Mouse (Mus musculus) MEL (cell line): ENCODE measurements around the gene Tnfaip8l2. TPM values are rescaled to one million over a fixed set of nuclear protein-coding genes. Genes with fewer than 3 reads are reported as not detected.
A peak's percentile ranks its signal among the peaks of the same experiment; 100 is the strongest.

Experiments
- DNase-seq: peaks from one replicate; pipeline ENCODE4 v3.0.0; 2011; ENCODE audit warnings: low read depth, low spot score
- H3K27ac ChIP-seq: 2 replicates; pipeline ENCODE4 v1.5.1; 2012; ENCODE audit warnings: low read depth, mild to moderate bottlenecking, control low read depth, low read length, moderate library complexity; ENCODE audit not compliant: control insufficient read depth
- H3K27me3 ChIP-seq, 2 experiments: fragments of 150-350 bp in 1 of 2; sonication (generic) in 1 of 2; 2 replicates each; pipeline ENCODE4 v1.6.1; 2012; ENCODE audit warnings: low read length in 2 of 2, mild to moderate bottlenecking in 2 of 2, improper control_type of control experiment in 1 of 2, moderate library complexity in 1 of 2; ENCODE audit not compliant: insufficient read depth in 2 of 2, control insufficient read depth in 1 of 2
- H3K36me3 ChIP-seq, 2 experiments: 2 replicates each; pipeline ENCODE4 v1.6.1; 2012 to 2014; ENCODE audit warnings: low read length in 2 of 2, improper control_type of control experiment in 1 of 2, inconsistent platforms in 1 of 2, mild to moderate bottlenecking in 1 of 2; ENCODE audit not compliant: insufficient read depth in 2 of 2, control insufficient read depth in 1 of 2
- H3K4me1 ChIP-seq, 2 experiments: fragments of 150-350 bp in 1 of 2; sonication (generic) in 1 of 2; 2 replicates each; pipeline ENCODE4 v1.6.1; 2012; ENCODE audit warnings: low read length in 2 of 2, improper control_type of control experiment in 1 of 2, mild to moderate bottlenecking in 1 of 2; ENCODE audit not compliant: insufficient read depth in 2 of 2, control insufficient read depth in 1 of 2
- H3K4me3 ChIP-seq, 2 experiments: fragments of 150-350 bp in 1 of 2; sonication (generic) in 1 of 2; 2 replicates each; pipeline ENCODE4 v1.5.1; 2012; ENCODE audit warnings: low read depth in 2 of 2, low read length in 2 of 2, mild to moderate bottlenecking in 2 of 2, moderate library complexity in 2 of 2, control low read depth in 1 of 2, improper control_type of control experiment in 1 of 2; ENCODE audit not compliant: control insufficient read depth in 1 of 2, insufficient read depth in 1 of 2
- H3K79me2 ChIP-seq: 2 replicates; pipeline ENCODE4 v1.6.1; 2012; ENCODE audit warnings: mild to moderate bottlenecking, low read length, moderate library complexity; ENCODE audit not compliant: control insufficient read depth, poor library complexity, insufficient read depth
- H3K9ac ChIP-seq: 2 replicates; pipeline ENCODE4 v1.6.1; 2012; ENCODE audit warnings: low read depth, mild to moderate bottlenecking, control low read depth, low read length, moderate library complexity; ENCODE audit not compliant: control insufficient read depth, poor library complexity, severe bottlenecking
- H3K9me3 ChIP-seq: fragments of 150-350 bp; sonication (generic); replicated peaks from 2 replicates; pipeline ENCODE4 v1.6.1; 2012; ENCODE audit warnings: mild to moderate bottlenecking, low read length, improper control_type of control experiment, moderate library complexity; ENCODE audit not compliant: insufficient read depth
- BHLHE40 ChIP-seq: IDR thresholded peaks from 2 replicates; pipeline ENCODE4 v1.6.1; 2012; ENCODE audit warnings: low read depth, mild to moderate bottlenecking, inconsistent platforms, low read length, improper control_type of control experiment, borderline replicate concordance
- CHD2 ChIP-seq: IDR thresholded peaks from 2 replicates; pipeline ENCODE4 v1.6.1; 2011; ENCODE audit warnings: low read length, improper control_type of control experiment
- CTCF ChIP-seq, 3 experiments: IDR thresholded peaks in 2 of 3; conservative IDR thresholded peaks in 1 of 3; 2 replicates each; pipeline ENCODE4 v1.5.1; 2011 to 2012; ENCODE audit warnings: low read length in 3 of 3, low read depth in 2 of 3, mild to moderate bottlenecking in 2 of 3, improper control_type of control experiment in 1 of 3, inconsistent platforms in 1 of 3, mixed read lengths in 1 of 3, moderate library complexity in 1 of 3; ENCODE audit not compliant: control insufficient read depth in 1 of 3, insufficient read depth in 1 of 3, poor library complexity in 1 of 3, severe bottlenecking in 1 of 3
- ELF1 ChIP-seq: IDR thresholded peaks from 2 replicates; pipeline ENCODE4 v1.6.1; 2014; ENCODE audit warnings: low read depth, mild to moderate bottlenecking, inconsistent platforms, low read length, improper control_type of control experiment, moderate library complexity
- EP300 ChIP-seq, 2 experiments: IDR thresholded peaks; 2 replicates each; pipeline ENCODE4 v1.6.1; 2011; ENCODE audit warnings: improper control_type of control experiment in 2 of 2, low read length in 2 of 2, low read depth in 1 of 2, mild to moderate bottlenecking in 1 of 2
- ETS1 ChIP-seq: IDR thresholded peaks from 2 replicates; pipeline ENCODE4 v1.6.1; 2012; ENCODE audit warnings: low read depth, mild to moderate bottlenecking, inconsistent platforms, low read length, improper control_type of control experiment, moderate library complexity
- GATA1 ChIP-seq: IDR thresholded peaks from 2 replicates; pipeline ENCODE4 v1.6.1; 2011; ENCODE audit warnings: low read depth, low read length, improper control_type of control experiment
- MAFK ChIP-seq: IDR thresholded peaks from 2 replicates; pipeline ENCODE4 v1.6.1; 2011; ENCODE audit warnings: low read depth, mild to moderate bottlenecking, low read length, improper control_type of control experiment, borderline replicate concordance
- MAX ChIP-seq: IDR thresholded peaks from 2 replicates; pipeline ENCODE4 v1.6.1; 2011; ENCODE audit warnings: low read length, improper control_type of control experiment
- MAZ ChIP-seq: IDR thresholded peaks from 2 replicates; pipeline ENCODE4 v1.6.1; 2012; ENCODE audit warnings: low read depth, mild to moderate bottlenecking, inconsistent platforms, low read length, improper control_type of control experiment
- MEF2A ChIP-seq: IDR thresholded peaks from 2 replicates; pipeline ENCODE4 v1.6.1; 2014; ENCODE audit warnings: low read depth, mild to moderate bottlenecking, inconsistent platforms, low read length, improper control_type of control experiment; ENCODE audit not compliant: poor library complexity, insufficient replicate concordance, severe bottlenecking; ENCODE audit errors: extremely low read depth
- MYB ChIP-seq: IDR thresholded peaks from 2 replicates; pipeline ENCODE4 v1.6.1; 2011; ENCODE audit warnings: mild to moderate bottlenecking, low read depth, low read length, improper control_type of control experiment
- MYC ChIP-seq: IDR thresholded peaks from 2 replicates; pipeline ENCODE4 v1.6.1; 2011; ENCODE audit warnings: low read depth, mild to moderate bottlenecking, low read length, improper control_type of control experiment, moderate library complexity
- NELFE ChIP-seq: IDR thresholded peaks from 2 replicates; pipeline ENCODE4 v1.6.1; 2011; ENCODE audit warnings: low read depth, low read length, improper control_type of control experiment
- NRF1 ChIP-seq: IDR thresholded peaks from 2 replicates; pipeline ENCODE4 v1.6.1; 2014; ENCODE audit warnings: low read depth, mild to moderate bottlenecking, inconsistent platforms, low read length, improper control_type of control experiment, moderate library complexity; ENCODE audit not compliant: poor library complexity, insufficient read depth, severe bottlenecking
- POLR2A ChIP-seq, 2 experiments: IDR thresholded peaks; 2 replicates each; pipeline ENCODE4 v1.6.1; 2011 to 2012; ENCODE audit warnings: low read length in 2 of 2, mild to moderate bottlenecking in 2 of 2, control low read depth in 1 of 2, improper control_type of control experiment in 1 of 2, low read depth in 1 of 2, moderate library complexity in 1 of 2; ENCODE audit not compliant: control insufficient read depth in 1 of 2, insufficient read depth in 1 of 2, poor library complexity in 1 of 2
- SMC3 ChIP-seq: IDR thresholded peaks from 2 replicates; pipeline ENCODE4 v1.6.1; 2011; ENCODE audit warnings: low read depth, low read length, improper control_type of control experiment
- TAL1 ChIP-seq: IDR thresholded peaks from 2 replicates; pipeline ENCODE4 v1.6.1; 2012; ENCODE audit warnings: mild to moderate bottlenecking, inconsistent platforms, low read length, moderate library complexity, mixed read lengths
- TBP ChIP-seq: IDR thresholded peaks from 2 replicates; pipeline ENCODE4 v1.8.0; 2011; ENCODE audit warnings: low read depth, low read length, improper control_type of control experiment
- USF2 ChIP-seq, 2 experiments: IDR thresholded peaks; 2 replicates each; pipeline ENCODE4 v1.6.1; 2011 to 2012; ENCODE audit warnings: improper control_type of control experiment in 2 of 2, low read length in 2 of 2, borderline replicate concordance in 1 of 2, inconsistent platforms in 1 of 2, low read depth in 1 of 2, mild to moderate bottlenecking in 1 of 2; ENCODE audit not compliant: insufficient read depth in 1 of 2
- ZKSCAN1 ChIP-seq: IDR thresholded peaks from 2 replicates; pipeline ENCODE4 v1.6.1; 2012; ENCODE audit warnings: low read depth, mild to moderate bottlenecking, inconsistent platforms, low read length, improper control_type of control experiment, moderate library complexity
- ZNF384 ChIP-seq: IDR thresholded peaks from 2 replicates; pipeline ENCODE4 v1.6.1; 2012; ENCODE audit warnings: low read depth, mild to moderate bottlenecking, inconsistent platforms, low read length, improper control_type of control experiment
- polyA plus RNA-seq, 2 experiments: library from polyadenylated mRNA; stranded (reverse) in 1 of 2; unstranded in 1 of 2; fragments of >175 nt in 1 of 2; fragments of >200 nt in 1 of 2; gene quantifications; 2 replicates each; pipeline versions ENCODE4 v1.2.1 to v1.2.4; 2012; ENCODE audit warnings: low replicate concordance in 2 of 2, low read depth in 1 of 2; ENCODE audit not compliant: insufficient read length in 2 of 2, insufficient read depth in 1 of 2, missing spikeins in 1 of 2
- total RNA-seq: library from RNA; depleted of rRNA; stranded (reverse); fragments of 300-350 nt; gene quantifications from 2 replicates; pipeline ENCODE4 v1.2.3, GENCODE M21; 2012

Gene Tnfaip8l2
- total and polyA plus RNA-seq, 3 experiments, result 3.1 to 5.8 TPM; not detected in 1

- TF ChIP-seq POLR2A (IDR thresholded peaks at IDR 0.05; ENCODE audit: control insufficient read depth in 1 of 2, insufficient read depth in 1 of 2, low read depth in 1 of 2, low read length in 2 of 2, poor library complexity in 1 of 2), result peak in 1 of 2 experiments; percentile 76; a peak in 2 of 4 replicates
- 0 out of 2 replicates have a peak, but pooled peaks have one; percentile 45 for TF ChIP-seq NRF1
- TF ChIP-seq NELFE, result peak; percentile 55
- TF ChIP-seq SMC3, result 0 out of 2 replicates have a peak, but pooled peaks have one; percentile 11
- TF ChIP-seq CHD2, result no peak
These were observed 18.1 kb upstream of the Tnfaip8l2 start, which contains the start of gene Sema6c (continued) for GRCm38 (mm10) chr3:95159987-95160963.

GRCm38 (mm10) chr3:95159511-95159986, 17.4 kb upstream of the Tnfaip8l2 start:
- Histone ChIP-seq H3K9ac (peak overlapping the region; percentile 53), H3K4me3 (peak overlapping the region; percentile 70 to 96), H3K27me3 (no peaks in the 10 kb centered on the region; a peak in 1 of 4 replicates), H3K27ac (no peak overlapping the region), H3K79me2 (no peaks in the 10 kb centered on the region), H3K36me3 (peaks cover 0 to 5% of the 10 kb centered on the region in 2 experiments; a peak in 2 of 4 replicates), H3K9me3 (no peaks in the 10 kb centered on the region), H3K4me1 (peaks cover 2 to 18% of the 10 kb centered on the region in 2 experiments)
- TF ChIP-seq USF2 (IDR thresholded peaks at IDR 0.05; ENCODE audit: borderline replicate concordance in 1 of 2, insufficient read depth in 1 of 2, low read depth in 1 of 2, low read length in 2 of 2) (0 out of 4 replicates have a peak, but pooled peaks of 1 of the 2 experiments have one; percentile 12), GATA1 (peak; percentile 65), TAL1 (no peak), MAX (no peak), MEF2A (no peak), MYC (0 out of 2 replicates have a peak, but pooled peaks have one; percentile 3), TBP (no peak; the same call in 1 of the 2 replicates), ZNF384 (no peak), CTCF (IDR thresholded peaks at IDR 0.05 in 2 of 3, conservative IDR thresholded peaks at IDR 0.05 in 1 of 3; ENCODE audit: control insufficient read depth in 1 of 3, insufficient read depth in 1 of 3, low read depth in 2 of 3, low read length in 3 of 3, poor library complexity in 1 of 3, severe bottlenecking in 1 of 3) (no peak), BHLHE40 (no peak), EP300 (IDR thresholded peaks at IDR 0.05; ENCODE audit: low read depth in 1 of 2, low read length in 2 of 2) (0 out of 4 replicates have a peak, but pooled peaks of 1 of the 2 experiments have one; percentile 22), MAZ (no peak), MAFK (no peak), MYB (no peak), ETS1 (no peak), ZKSCAN1 (peak; percentile 3; the same call in 1 of the 2 replicates), ELF1 (no peak)
- no peak for DNase-seq
